Mouse (Mus musculus) midbrain, embryonic 11.5 days (tissue): ENCODE measurements at regions not wholly inside any gene's neighbourhood (a gene's known extent, or its start where the extent isn't known, plus 50 kb on each side); places are given as distances from the start of the nearest gene placed in this dataset.
A peak's percentile ranks its signal among the peaks of the same experiment; 100 is the strongest.

Source experiments
- ATAC-seq: fragments of 200-750 bp; cut with Nextera tagmentation; 2 replicates; pipeline ENCODE4 v1.8.0; 2017; ENCODE audit warnings: moderate TSS enrichment, moderate library complexity; ENCODE audit not compliant: low FRiP score
- DNase-seq: peaks from one replicate; pipeline ENCODE4 v3.0.0; 2015; ENCODE audit warnings: low spot score; ENCODE audit errors: missing footprints
- H3K27ac ChIP-seq: fragments of 300-500 bp; sonication (generic); 2 replicates; pipeline ENCODE4 v1.5.1; 2014; ENCODE audit warnings: low read depth, low read length
- H3K27me3 ChIP-seq: fragments of 300-500 bp; sonication (generic); 2 replicates; pipeline ENCODE4 v1.6.1; 2014; ENCODE audit warnings: mild to moderate bottlenecking, low read length, moderate library complexity, mixed read lengths; ENCODE audit not compliant: control insufficient read depth, insufficient read depth
- H3K36me3 ChIP-seq: fragments of 300-500 bp; sonication (generic); 2 replicates; pipeline ENCODE4 v1.6.1; 2014; ENCODE audit warnings: mild to moderate bottlenecking, low read length, moderate library complexity, mixed read lengths; ENCODE audit not compliant: control insufficient read depth, insufficient read depth
- H3K4me1 ChIP-seq: fragments of 300-500 bp; sonication (generic); 2 replicates; pipeline ENCODE4 v1.6.1; 2014; ENCODE audit warnings: low read length; ENCODE audit not compliant: control insufficient read depth, insufficient read depth
- H3K4me2 ChIP-seq: fragments of 300-500 bp; sonication (generic); 2 replicates; pipeline ENCODE4 v1.6.1; 2014; ENCODE audit warnings: mild to moderate bottlenecking, moderate library complexity
- H3K4me3 ChIP-seq: fragments of 300-500 bp; sonication (generic); 2 replicates; pipeline ENCODE4 v1.5.1; 2014; ENCODE audit warnings: low read depth, low read length
- H3K9ac ChIP-seq: fragments of 300-500 bp; sonication (generic); 2 replicates; pipeline ENCODE4 v1.6.1; 2014; ENCODE audit warnings: low read length
- H3K9me3 ChIP-seq: fragments of 300-500 bp; sonication (generic); 2 replicates; pipeline ENCODE4 v1.6.1; 2016; ENCODE audit warnings: low read length; ENCODE audit not compliant: control insufficient read depth
- WGBS: fragments of 180-500 bp; shearing (Covaris S2); extraction: QIAGEN DNeasy Blood & Tissue Kit; methylation state at CpG from one replicate; pipeline ENCODE4 v1.1.7; 2014; 5-methylcytosine and 5-hydroxymethylcytosine counted together

DNA sequence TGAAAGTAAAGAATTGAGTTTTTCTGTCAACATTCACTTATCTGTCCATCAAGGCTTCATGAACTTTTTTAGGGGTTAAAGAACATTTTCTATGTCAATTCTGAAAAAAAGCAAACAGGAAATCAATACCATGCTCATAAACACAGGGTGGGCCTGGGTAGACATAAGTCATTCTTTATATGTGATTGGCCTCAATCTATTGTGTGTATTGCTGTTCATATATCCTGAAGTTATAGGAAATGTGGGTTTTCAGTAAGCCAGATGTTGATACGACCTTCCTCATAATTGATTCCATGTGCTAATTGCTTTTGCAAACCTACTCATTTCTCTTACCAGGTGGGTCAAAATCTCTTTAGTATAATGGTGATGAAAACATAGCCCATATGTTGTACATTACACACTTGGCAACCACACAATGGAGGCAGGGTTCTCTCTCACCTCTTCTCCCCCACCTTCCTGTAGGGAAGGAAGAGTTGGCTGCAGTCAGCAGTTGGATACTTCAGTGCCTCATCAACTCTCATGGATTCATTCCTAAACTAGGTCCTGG, 182.6 kb upstream of the Cd180 start:
- Histone ChIP-seq H3K4me2 (no peak overlapping the region), H3K27me3 (no peaks in the 10 kb centered on the region), H3K4me1 (no peaks in the 10 kb centered on the region), H3K36me3 (no peaks in the 10 kb centered on the region), H3K9ac (no peak overlapping the region), H3K9me3 (no peaks in the 10 kb centered on the region), H3K4me3 (no peak overlapping the region), H3K27ac (no peak overlapping the region)
- WGBS: 81% methylated on average over 1 of the region's 1 CpGs
- no peak for ATAC-seq
- peak; percentile 14 for DNase-seq

- ATAC-seq (no peak), DNase-seq (no peak)
- no peak overlapping the region for H3K27ac ChIP-seq
- H3K4me1 ChIP-seq: no peaks in the 10 kb centered on the region
- H3K36me3 ChIP-seq: no peaks in the 10 kb centered on the region
- no peak overlapping the region for H3K4me3 ChIP-seq
- WGBS: 88% methylated on average over 5 of the region's 5 CpGs
- H3K9ac ChIP-seq: no peak overlapping the region
- H3K27me3 ChIP-seq: no peaks in the 10 kb centered on the region
- no peaks in the 10 kb centered on the region for H3K9me3 ChIP-seq
- no peak overlapping the region for H3K4me2 ChIP-seq
These were observed 175.0 kb upstream of the Cd180 start for GRCm38 (mm10) chr13:102518169-102518882.

DNA sequence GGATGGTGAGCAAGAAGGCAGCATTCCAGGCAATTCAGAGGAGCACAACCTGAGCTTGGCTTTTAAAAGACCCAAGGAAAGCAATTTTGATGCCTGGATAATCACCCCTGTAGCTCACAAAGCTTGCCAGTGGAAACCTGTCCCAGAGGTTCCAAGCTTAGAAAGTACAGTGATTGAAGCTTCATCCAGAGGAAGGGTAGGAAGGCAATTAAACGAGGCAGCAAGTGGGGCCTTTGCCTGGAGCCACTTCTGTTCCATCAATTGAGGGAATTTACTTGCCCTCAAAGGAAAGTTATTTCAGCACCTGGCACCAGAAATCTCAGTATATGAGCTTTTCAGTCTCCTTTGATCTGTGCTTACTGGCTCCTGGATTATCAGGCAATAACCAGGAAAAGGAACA, 171.9 kb upstream of the Cd180 start:
- H3K4me1 ChIP-seq: no peaks in the 10 kb centered on the region
- H3K9ac ChIP-seq: no peak overlapping the region
- 79% methylated on average over 1 of the region's 1 CpGs for WGBS
- no peak overlapping the region for H3K4me3 ChIP-seq
- peak; percentile 53 for DNase-seq
- no peaks in the 10 kb centered on the region for H3K9me3 ChIP-seq
- H3K27me3 ChIP-seq: no peaks in the 10 kb centered on the region
- H3K36me3 ChIP-seq: no peaks in the 10 kb centered on the region
- no peak overlapping the region for H3K4me2 ChIP-seq
- H3K27ac ChIP-seq: no peak overlapping the region
- no peak for ATAC-seq

- WGBS: 93% methylated on average over 1 of the region's 1 CpGs
These were observed 171.3 kb upstream of the Cd180 start for GRCm38 (mm10) chr13:102522080-102522479.

DNA sequence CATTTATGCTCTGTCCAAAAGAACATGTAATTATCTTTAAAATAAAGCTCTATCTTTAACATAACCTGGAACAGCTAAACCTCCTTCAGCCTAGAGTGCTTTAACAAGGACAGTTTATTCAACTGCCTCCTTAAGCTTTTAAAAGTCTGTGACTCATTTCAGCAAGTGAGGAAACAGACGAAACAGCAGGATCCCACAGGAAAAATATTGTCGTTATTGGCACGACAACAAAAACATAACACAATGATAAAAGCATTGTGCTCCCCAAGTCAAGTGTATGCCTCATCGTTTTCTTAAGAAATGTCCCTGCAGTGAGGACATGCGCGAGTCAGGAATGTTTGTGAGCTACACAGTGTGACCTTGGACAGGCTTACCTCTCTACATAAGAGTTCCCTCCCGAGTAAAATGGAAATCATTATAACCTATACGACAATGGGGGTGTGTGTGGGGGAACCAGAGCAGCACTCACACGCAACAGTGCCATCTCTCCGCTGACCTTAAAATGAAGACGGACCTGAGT, 166.7 kb upstream of the Cd180 start:
- Histone ChIP-seq H3K27ac (no peak overlapping the region), H3K9ac (no peak overlapping the region), H3K4me3 (no peak overlapping the region), H3K27me3 (no peaks in the 10 kb centered on the region), H3K9me3 (no peaks in the 10 kb centered on the region), H3K36me3 (no peaks in the 10 kb centered on the region), H3K4me2 (no peak overlapping the region), H3K4me1 (no peaks in the 10 kb centered on the region)
- DNase-seq (peak; percentile 44), ATAC-seq (no peak)
- 78% methylated on average over 11 of the region's 11 CpGs for whole genome bisulfite sequencing

More at GRCm38 (mm10) chr13:102522080-102522479, 171.3 kb upstream of the Cd180 start:
- Histone ChIP-seq H3K4me1 (no peaks in the 10 kb centered on the region), H3K27ac (no peak overlapping the region), H3K9ac (no peak overlapping the region), H3K4me3 (no peak overlapping the region), H3K36me3 (no peaks in the 10 kb centered on the region), H3K4me2 (no peak overlapping the region), H3K9me3 (no peaks in the 10 kb centered on the region), H3K27me3 (no peaks in the 10 kb centered on the region)
- no peak for ATAC-seq
- peak; percentile 45 for DNase-seq

DNA sequence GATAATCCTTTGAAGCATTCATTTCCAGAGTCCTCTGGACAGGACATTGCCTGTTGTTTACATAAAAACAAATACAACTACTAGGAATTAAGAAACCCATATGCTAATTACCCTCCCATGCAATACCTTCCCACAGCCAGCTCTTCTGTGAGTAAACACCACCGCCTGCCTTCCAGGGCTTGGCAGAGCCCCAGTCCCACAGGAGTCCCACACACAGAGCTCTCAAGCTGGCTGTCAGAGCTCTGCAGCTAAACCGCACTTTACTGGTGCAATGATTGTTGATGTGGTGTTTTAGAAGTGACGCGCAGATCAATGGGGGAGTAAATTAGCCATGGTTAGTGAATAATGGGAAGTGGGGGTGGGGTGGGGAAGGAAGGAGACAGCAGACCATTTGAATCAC, 159.6 kb upstream of the Cd180 start:
- no peak overlapping the region for H3K4me3 ChIP-seq
- no peaks in the 10 kb centered on the region for H3K9me3 ChIP-seq
- H3K4me1 ChIP-seq: peaks cover 3% of the 10 kb centered on the region; the same call in 1 of the 2 replicates
- ATAC-seq (peak; percentile 73), DNase-seq (no peak)
- no peaks in the 10 kb centered on the region for H3K36me3 ChIP-seq
- H3K27me3 ChIP-seq: no peaks in the 10 kb centered on the region
- H3K9ac ChIP-seq: no peak overlapping the region
- H3K4me2 ChIP-seq: no peak overlapping the region
- WGBS: 22% methylated on average over 4 of the region's 4 CpGs
- no peak overlapping the region for H3K27ac ChIP-seq

GRCm38 (mm10) chr13:102537424-102538242, 155.7 kb upstream of the Cd180 start:
- no peak overlapping the region for H3K4me3 ChIP-seq

DNA sequence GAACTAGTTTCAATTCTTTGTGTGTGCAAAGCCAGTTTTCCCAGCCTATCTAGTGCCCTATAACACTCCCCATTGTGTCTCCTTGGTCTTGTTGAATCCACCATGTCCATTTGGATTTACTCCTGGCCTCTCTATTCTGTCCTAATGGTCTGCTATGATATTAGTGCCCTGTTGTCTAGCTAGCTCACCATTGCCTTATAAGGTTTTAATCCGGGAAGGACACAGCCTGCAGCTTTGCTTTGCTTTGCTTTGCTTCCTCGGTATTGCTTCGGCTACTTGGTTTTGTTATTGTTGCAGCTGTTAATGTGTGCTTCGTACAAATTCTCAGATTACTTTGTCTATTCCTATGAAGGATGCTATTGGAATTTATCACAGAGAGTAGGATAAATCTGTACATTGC, 152.9 kb upstream of the Cd180 start:
- H3K9me3 ChIP-seq: no peaks in the 10 kb centered on the region
- H3K36me3 ChIP-seq: no peaks in the 10 kb centered on the region
- H3K4me1 ChIP-seq: no peaks in the 10 kb centered on the region
- H3K27ac ChIP-seq: no peak overlapping the region
- H3K27me3 ChIP-seq: no peaks in the 10 kb centered on the region
- no peak for DNase-seq
- 85% methylated on average over 4 of the region's 4 CpGs for WGBS
- H3K4me3 ChIP-seq: no peak overlapping the region
- ATAC-seq: no peak
- H3K4me2 ChIP-seq: no peak overlapping the region
- no peak overlapping the region for H3K9ac ChIP-seq

More at GRCm38 (mm10) chr13:102537424-102538242, 155.7 kb upstream of the Cd180 start:
- WGBS: 69% methylated on average over 19 of the region's 19 CpGs
- no peak overlapping the region for H3K27ac ChIP-seq
- H3K27me3 ChIP-seq: no peaks in the 10 kb centered on the region
- peaks cover 3% of the 10 kb centered on the region; the same call in 1 of the 2 replicates for H3K4me1 ChIP-seq
- H3K9ac ChIP-seq: no peak overlapping the region
- H3K4me2 ChIP-seq: no peak overlapping the region
- ATAC-seq (no peak), DNase-seq (no peak)
- H3K36me3 ChIP-seq: no peaks in the 10 kb centered on the region
- no peaks in the 10 kb centered on the region for H3K9me3 ChIP-seq
